Mouse (Mus musculus): ENCODE results near the gene Dpep2nb. TPM values are rescaled to one million over a fixed set of nuclear protein-coding genes. Genes with fewer than 3 reads are reported as not detected.
"Not testable (repeated sequence)": the region's sequence is repeated elsewhere in the genome, so short reads cannot be mapped to it uniquely, and the experiment has no call there.

Dpep2nb gene
- total RNA-seq, 2 experiments from 2014 or later, result not detected

- DNase-seq (ENCODE audit: low spot score in 2 of 2), result no peak
Measured at GRCm38 (mm10) chr8:106007135-106007534, 1.4 kb upstream of the Dpep2nb start.

- no peak for DNase-seq (ENCODE audit: low spot score in 2 of 2)
Measured at GRCm38 (mm10) chr8:106006413-106006812, 638 bp upstream of the Dpep2nb start.

- no peak for DNase-seq (ENCODE audit: low spot score in 2 of 2)
Measured at GRCm38 (mm10) chr8:106004538-106005207, 1.1 kb downstream of the Dpep2nb start.

GRCm38 (mm10) chr8:106001908-106002307 is 3.9 kb downstream of the Dpep2nb start:
- DNase-seq (ENCODE audit: low spot score in 2 of 2), result no peak

GRCm38 (mm10) chr8:105998971-105999370 is 6.8 kb downstream of the Dpep2nb start:
- no peak for DNase-seq (ENCODE audit: low spot score in 2 of 2)

- DNase-seq (ENCODE audit: low spot score in 2 of 2), result no peak
Measured at GRCm38 (mm10) chr8:105996359-105996758, 9.4 kb downstream of the Dpep2nb start.

GRCm38 (mm10) chr8:105993226-105993625 is 12.5 kb downstream of the Dpep2nb start:
- DNase-seq (ENCODE audit: low spot score in 2 of 2), result no peak

GRCm38 (mm10) chr8:105992499-105992898 is 13.3 kb downstream of the Dpep2nb start:
- DNase-seq (ENCODE audit: low spot score in 2 of 2), result no peak

GRCm38 (mm10) chr8:105991546-105991945 is 14.2 kb downstream of the Dpep2nb start:
- DNase-seq (ENCODE audit: low spot score in 2 of 2), result no peak

- peak; percentile 82 to 88 for DNase-seq (ENCODE audit: low spot score in 2 of 2)
Measured at GRCm38 (mm10) chr8:105990856-105991387, 14.9 kb downstream of the Dpep2nb start, which contains the start of gene Dus2. Dus2 (plus strand) TSS chr8:105991337.

- no peak for DNase-seq (ENCODE audit: low spot score in 2 of 2)
Measured at GRCm38 (mm10) chr8:105988546-105988945, 17.2 kb downstream of the Dpep2nb start.

GRCm38 (mm10) chr8:105983406-105983805 is 22.4 kb downstream of the Dpep2nb start:
- DNase-seq (ENCODE audit: low spot score in 2 of 2), result not testable (repeated sequence)

GRCm38 (mm10) chr8:105981146-105981545 is 24.6 kb downstream of the Dpep2nb start:
- no peak for DNase-seq (ENCODE audit: low spot score in 2 of 2)

GRCm38 (mm10) chr8:105979325-105979724 is 26.4 kb downstream of the Dpep2nb start, which contains the start of gene Dpep3:
Dpep3 (minus strand) TSS chr8:105979429.
- no peak for DNase-seq (ENCODE audit: low spot score in 2 of 2)

GRCm38 (mm10) chr8:105975363-105975762 is 30.4 kb downstream of the Dpep2nb start:
- no peak for DNase-seq (ENCODE audit: low spot score in 2 of 2)

GRCm38 (mm10) chr8:105971019-105971720 is 34.6 kb downstream of the Dpep2nb start:
- no peak for DNase-seq (ENCODE audit: low spot score in 2 of 2)

GRCm38 (mm10) chr8:105969367-105969766 is 36.4 kb downstream of the Dpep2nb start:
- no peak for DNase-seq (ENCODE audit: low spot score in 2 of 2)

- DNase-seq (ENCODE audit: low spot score in 2 of 2), result no peak
Measured at GRCm38 (mm10) chr8:105966692-105967311, 39.0 kb downstream of the Dpep2nb start.

- peak; percentile 76 to 81 for DNase-seq (ENCODE audit: low spot score in 2 of 2)
Measured at GRCm38 (mm10) chr8:105965905-105966341, 39.9 kb downstream of the Dpep2nb start, which contains the start of gene Slc12a4. Slc12a4 (minus strand) TSS chr8:105966097.

GRCm38 (mm10) chr8:105965266-105965904 is 40.4 kb downstream of the Dpep2nb start:
- DNase-seq (ENCODE audit: low spot score in 2 of 2), result peak in 1 of 2 experiments; percentile 68

All from adrenal gland, adult 18-20 months (tissue).